Mouse (Mus musculus): ENCODE measurements around the gene Esrrg. TPM values are rescaled to one million over a fixed set of nuclear protein-coding genes. Genes with fewer than 3 reads are reported as not detected.

Gene Esrrg
- polyA plus RNA-seq, 1 experiment = 1.0 TPM

DNA sequence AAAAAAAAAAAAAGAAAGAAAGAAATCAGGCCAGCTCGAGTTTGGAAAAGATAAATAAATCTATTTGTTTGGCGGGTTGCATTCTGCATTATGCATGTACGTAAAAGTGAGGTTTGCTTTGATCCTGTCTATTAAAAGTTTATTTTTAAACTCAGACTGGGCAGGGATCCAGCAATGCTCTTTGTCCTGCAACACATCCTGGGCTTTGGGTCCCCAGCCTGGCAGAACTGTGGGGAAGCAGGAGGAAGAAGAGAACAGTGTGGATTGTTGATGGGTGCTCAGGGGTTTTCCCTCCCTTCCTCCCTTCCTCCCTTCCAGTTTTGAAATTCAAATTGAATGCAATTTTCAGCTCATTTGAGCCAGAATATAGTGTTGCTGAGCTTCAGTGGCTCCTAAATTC lies 187.0 kb downstream of the Esrrg start:
- TF ChIP-seq POLR2A (IDR thresholded peaks at IDR 0.05; ENCODE audit: control insufficient read depth, extremely low read depth, insufficient read depth, low read length, poor library complexity) (no peak), CTCF (IDR thresholded peaks at IDR 0.05; ENCODE audit: borderline replicate concordance, control insufficient read depth, extremely low read depth, insufficient read depth, low read length, poor library complexity) (no peak)
- H3K27me3 ChIP-seq (ENCODE audit: control insufficient read depth, insufficient read depth, low read length) = no peaks in the 10 kb centered on the region
- DNase-seq = no peak
- no peaks in the 10 kb centered on the region for H3K4me1 ChIP-seq (replicated peaks; ENCODE audit: control insufficient read depth, insufficient read depth, low read length)
- WGBS = 83% methylated on average over 3 of the region's 3 CpGs
- H3K27ac ChIP-seq (ENCODE audit: control insufficient read depth, insufficient read depth, low read length) = no peak overlapping the region
- H3K4me3 ChIP-seq (ENCODE audit: control insufficient read depth, insufficient read depth, low read length) = no peak overlapping the region
- H3K36me3 ChIP-seq (ENCODE audit: control insufficient read depth, insufficient read depth, low read length) = no peaks in the 10 kb centered on the region

DNA sequence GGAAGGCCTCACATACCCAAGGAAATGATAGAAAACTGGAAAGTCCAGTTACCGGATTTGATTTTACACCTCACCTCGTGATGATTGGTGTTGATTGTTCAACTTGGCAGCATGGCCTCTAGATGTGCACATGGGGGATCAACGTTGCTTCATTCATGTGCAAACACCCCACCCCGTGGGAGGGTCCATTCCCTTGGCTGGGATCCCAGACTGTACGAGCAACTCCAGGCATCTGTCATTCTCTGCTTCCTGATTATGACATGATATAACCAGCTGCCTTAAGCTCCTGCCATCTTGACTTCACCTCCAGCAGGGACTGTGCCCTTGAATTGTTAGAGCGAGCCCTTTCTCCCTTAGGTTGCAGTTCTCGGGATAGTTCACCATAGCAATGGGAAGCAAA lies 190.7 kb downstream of the Esrrg start:
- WGBS = 82% methylated on average over 7 of the region's 7 CpGs
- no peak overlapping the region for H3K4me3 ChIP-seq (ENCODE audit: control insufficient read depth, insufficient read depth, low read length)
- no peak for TF ChIP-seq POLR2A (IDR thresholded peaks at IDR 0.05; ENCODE audit: control insufficient read depth, extremely low read depth, insufficient read depth, low read length, poor library complexity)
- TF ChIP-seq CTCF (IDR thresholded peaks at IDR 0.05; ENCODE audit: borderline replicate concordance, control insufficient read depth, extremely low read depth, insufficient read depth, low read length, poor library complexity) = no peak
- no peaks in the 10 kb centered on the region for H3K36me3 ChIP-seq (ENCODE audit: control insufficient read depth, insufficient read depth, low read length)
- H3K4me1 ChIP-seq (replicated peaks; ENCODE audit: control insufficient read depth, insufficient read depth, low read length) = no peaks in the 10 kb centered on the region
- H3K27me3 ChIP-seq (ENCODE audit: control insufficient read depth, insufficient read depth, low read length) = no peaks in the 10 kb centered on the region
- H3K27ac ChIP-seq (ENCODE audit: control insufficient read depth, insufficient read depth, low read length) = no peak overlapping the region
- no peak for DNase-seq

DNA sequence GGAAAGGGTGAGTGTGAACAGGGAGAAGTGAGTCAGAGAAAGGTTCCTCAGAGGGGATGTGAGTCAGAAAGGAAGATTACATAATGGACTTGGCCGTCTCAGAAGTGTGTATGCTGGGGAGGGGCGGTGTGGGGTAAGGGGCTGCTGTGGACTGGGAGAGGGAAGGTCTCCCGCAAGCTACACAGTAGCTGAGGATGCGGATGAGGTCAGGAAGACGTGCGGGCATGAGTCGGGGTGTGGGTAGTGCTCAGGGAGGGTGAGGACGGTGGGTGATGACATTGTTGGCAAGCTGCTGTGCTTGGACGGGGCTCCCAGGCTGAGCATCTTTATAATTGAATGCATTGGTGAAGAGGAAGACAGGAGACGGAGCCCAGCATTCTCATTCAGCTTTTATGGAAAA lies 192.2 kb downstream of the Esrrg start:
- TF ChIP-seq CTCF (IDR thresholded peaks at IDR 0.05; ENCODE audit: borderline replicate concordance, control insufficient read depth, extremely low read depth, insufficient read depth, low read length, poor library complexity) (no peak), POLR2A (IDR thresholded peaks at IDR 0.05; ENCODE audit: control insufficient read depth, extremely low read depth, insufficient read depth, low read length, poor library complexity) (no peak)
- DNase-seq = no peak
- Histone ChIP-seq H3K27ac (ENCODE audit: control insufficient read depth, insufficient read depth, low read length) (no peak overlapping the region), H3K4me3 (ENCODE audit: control insufficient read depth, insufficient read depth, low read length) (no peak overlapping the region), H3K36me3 (ENCODE audit: control insufficient read depth, insufficient read depth, low read length) (no peaks in the 10 kb centered on the region), H3K27me3 (ENCODE audit: control insufficient read depth, insufficient read depth, low read length) (no peaks in the 10 kb centered on the region), H3K4me1 (replicated peaks; ENCODE audit: control insufficient read depth, insufficient read depth, low read length) (no peaks in the 10 kb centered on the region)
- 71% methylated on average over 10 of the region's 10 CpGs for WGBS

DNA sequence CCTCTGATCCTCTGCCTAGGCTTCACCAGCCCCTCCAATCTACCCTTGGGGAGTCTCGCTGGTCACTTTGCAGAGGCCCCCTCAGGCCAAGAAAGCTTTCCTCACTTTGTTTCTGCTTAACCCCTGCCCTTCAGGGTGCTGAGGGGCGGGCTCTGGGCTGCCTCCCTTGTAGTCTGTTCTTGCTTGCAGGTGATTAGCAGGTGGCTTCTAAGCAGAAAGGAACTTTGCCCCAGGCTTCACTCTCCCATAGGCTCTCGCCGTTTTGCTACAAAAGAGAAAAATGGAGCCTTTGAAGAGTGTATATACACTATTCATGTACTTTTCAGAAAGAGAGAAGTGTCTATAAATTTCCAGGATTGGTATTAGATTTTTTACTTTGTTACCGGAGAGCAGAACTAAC lies 195.0 kb downstream of the Esrrg start:
- no peak for DNase-seq
- Histone ChIP-seq H3K27ac (ENCODE audit: control insufficient read depth, insufficient read depth, low read length) (no peak overlapping the region), H3K27me3 (ENCODE audit: control insufficient read depth, insufficient read depth, low read length) (no peaks in the 10 kb centered on the region), H3K36me3 (ENCODE audit: control insufficient read depth, insufficient read depth, low read length) (no peaks in the 10 kb centered on the region), H3K4me1 (replicated peaks; ENCODE audit: control insufficient read depth, insufficient read depth, low read length) (no peaks in the 10 kb centered on the region), H3K4me3 (ENCODE audit: control insufficient read depth, insufficient read depth, low read length) (no peak overlapping the region)
- TF ChIP-seq CTCF (IDR thresholded peaks at IDR 0.05; ENCODE audit: borderline replicate concordance, control insufficient read depth, extremely low read depth, insufficient read depth, low read length, poor library complexity) (no peak), POLR2A (IDR thresholded peaks at IDR 0.05; ENCODE audit: control insufficient read depth, extremely low read depth, insufficient read depth, low read length, poor library complexity) (no peak)
- WGBS = 82% methylated on average over 5 of the region's 5 CpGs

DNA sequence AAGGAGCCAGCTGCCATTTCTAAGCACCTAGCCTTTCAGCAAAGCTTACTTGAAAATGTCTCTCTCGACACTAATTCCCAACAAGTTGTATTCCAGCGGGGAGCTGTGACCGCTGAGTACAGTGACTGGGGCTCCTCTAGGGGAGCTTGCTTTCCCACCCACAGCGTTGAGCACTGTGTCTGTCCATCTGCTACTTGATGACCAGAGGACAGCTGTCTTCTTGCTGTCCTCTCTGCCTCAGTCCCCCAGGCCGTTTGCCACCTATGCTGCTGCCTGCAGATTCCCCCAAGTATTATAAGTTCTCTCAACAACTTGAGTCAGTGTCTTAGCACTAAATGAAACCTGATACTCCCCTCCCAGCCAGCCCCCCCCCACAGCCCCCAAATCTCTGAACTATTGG lies 195.4 kb downstream of the Esrrg start:
- no peak for DNase-seq
- H3K27ac ChIP-seq (ENCODE audit: control insufficient read depth, insufficient read depth, low read length) = no peak overlapping the region
- no peaks in the 10 kb centered on the region for H3K36me3 ChIP-seq (ENCODE audit: control insufficient read depth, insufficient read depth, low read length)
- H3K27me3 ChIP-seq (ENCODE audit: control insufficient read depth, insufficient read depth, low read length) = no peaks in the 10 kb centered on the region
- WGBS = 57% methylated on average over 5 of the region's 5 CpGs
- no peak overlapping the region for H3K4me3 ChIP-seq (ENCODE audit: control insufficient read depth, insufficient read depth, low read length)
- TF ChIP-seq POLR2A (IDR thresholded peaks at IDR 0.05; ENCODE audit: control insufficient read depth, extremely low read depth, insufficient read depth, low read length, poor library complexity) = no peak
- TF ChIP-seq CTCF (IDR thresholded peaks at IDR 0.05; ENCODE audit: borderline replicate concordance, control insufficient read depth, extremely low read depth, insufficient read depth, low read length, poor library complexity) = no peak
- no peaks in the 10 kb centered on the region for H3K4me1 ChIP-seq (replicated peaks; ENCODE audit: control insufficient read depth, insufficient read depth, low read length)

DNA sequence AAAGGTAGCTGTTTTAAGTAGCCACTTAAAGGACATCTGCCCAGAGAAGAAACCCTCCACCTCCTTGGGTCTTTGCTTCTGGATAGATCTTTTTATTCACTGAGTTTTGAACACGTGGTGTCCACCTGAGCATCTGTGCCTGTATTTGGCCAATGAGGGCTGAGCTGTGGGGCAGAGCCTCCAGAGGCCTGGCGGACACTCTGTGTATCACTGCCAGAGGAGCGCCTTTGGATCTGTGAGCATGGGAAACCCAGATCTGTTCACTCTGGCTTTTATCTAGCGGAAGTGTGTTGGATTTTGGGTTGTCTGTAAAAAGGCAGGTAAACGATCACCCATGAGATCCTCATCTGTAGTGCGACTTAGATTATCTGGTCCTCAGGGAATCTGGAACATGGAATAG lies 196.4 kb downstream of the Esrrg start:
- no peaks in the 10 kb centered on the region for H3K27me3 ChIP-seq (ENCODE audit: control insufficient read depth, insufficient read depth, low read length)
- H3K4me1 ChIP-seq (replicated peaks; ENCODE audit: control insufficient read depth, insufficient read depth, low read length) = no peaks in the 10 kb centered on the region
- H3K36me3 ChIP-seq (ENCODE audit: control insufficient read depth, insufficient read depth, low read length) = no peaks in the 10 kb centered on the region
- no peak for TF ChIP-seq CTCF (IDR thresholded peaks at IDR 0.05; ENCODE audit: borderline replicate concordance, control insufficient read depth, extremely low read depth, insufficient read depth, low read length, poor library complexity)
- no peak for TF ChIP-seq POLR2A (IDR thresholded peaks at IDR 0.05; ENCODE audit: control insufficient read depth, extremely low read depth, insufficient read depth, low read length, poor library complexity)
- DNase-seq = no peak
- H3K27ac ChIP-seq (ENCODE audit: control insufficient read depth, insufficient read depth, low read length) = no peak overlapping the region
- H3K4me3 ChIP-seq (ENCODE audit: control insufficient read depth, insufficient read depth, low read length) = no peak overlapping the region
- 92% methylated on average over 6 of the region's 6 CpGs for WGBS
